Mouse (Mus musculus): Measurements from ENCODE around the gene Spink2.
"Not testable (repeated sequence)": the region's sequence is repeated elsewhere in the genome, so short reads cannot be mapped to it uniquely, and the experiment has no call there.

Gene Spink2

GRCm38 (mm10) chr5:77200695-77201094 lies 10.6 kb downstream of the Spink2 start:
- DNase-seq (ENCODE audit: low spot score in 2 of 2), result no peak

GRCm38 (mm10) chr5:77193951-77194350 lies 17.3 kb downstream of the Spink2 start:
- no peak for DNase-seq (ENCODE audit: low spot score in 2 of 2)

GRCm38 (mm10) chr5:77193266-77193665 lies 18.0 kb downstream of the Spink2 start:
- DNase-seq (ENCODE audit: low spot score in 2 of 2), result no peak

GRCm38 (mm10) chr5:77191631-77192030 lies 19.6 kb downstream of the Spink2 start:
- DNase-seq (ENCODE audit: low spot score in 2 of 2), result no peak

GRCm38 (mm10) chr5:77191106-77191505 lies 20.2 kb downstream of the Spink2 start:
- no peak for DNase-seq (ENCODE audit: low spot score in 2 of 2)

- DNase-seq (ENCODE audit: low spot score in 2 of 2), result no peak
These were observed 22.5 kb downstream of the Spink2 start for GRCm38 (mm10) chr5:77188738-77189137.

- DNase-seq (ENCODE audit: low spot score in 2 of 2), result no peak
These were observed 25.9 kb downstream of the Spink2 start for GRCm38 (mm10) chr5:77185351-77185750.

GRCm38 (mm10) chr5:77183876-77184275 lies 27.4 kb downstream of the Spink2 start:
- DNase-seq (ENCODE audit: low spot score in 2 of 2), result not testable (repeated sequence)

- DNase-seq (ENCODE audit: low spot score in 2 of 2), result no peak
These were observed 27.9 kb downstream of the Spink2 start for GRCm38 (mm10) chr5:77183338-77183737.

GRCm38 (mm10) chr5:77181508-77181907 lies 29.8 kb downstream of the Spink2 start:
- no peak for DNase-seq (ENCODE audit: low spot score in 2 of 2)

GRCm38 (mm10) chr5:77178976-77179375 lies 32.3 kb downstream of the Spink2 start:
- no peak for DNase-seq (ENCODE audit: low spot score in 2 of 2)

- no peak for DNase-seq (ENCODE audit: low spot score in 2 of 2)
These were observed 33.3 kb downstream of the Spink2 start for GRCm38 (mm10) chr5:77178008-77178407.

- no peak for DNase-seq (ENCODE audit: low spot score in 2 of 2)
These were observed 36.5 kb downstream of the Spink2 start for GRCm38 (mm10) chr5:77174779-77175178.

GRCm38 (mm10) chr5:77170593-77170992 lies 40.7 kb downstream of the Spink2 start:
- DNase-seq (ENCODE audit: low spot score in 2 of 2), result no peak

GRCm38 (mm10) chr5:77167306-77167945 lies 43.8 kb downstream of the Spink2 start:
- no peak for DNase-seq (ENCODE audit: low spot score in 2 of 2)

- DNase-seq (ENCODE audit: low spot score in 2 of 2), result no peak
These were observed 45.3 kb downstream of the Spink2 start for GRCm38 (mm10) chr5:77165703-77166625.

- DNase-seq (ENCODE audit: low spot score in 2 of 2), result no peak
These were observed 47.7 kb downstream of the Spink2 start for GRCm38 (mm10) chr5:77163597-77163996.

GRCm38 (mm10) chr5:77162566-77162965 lies 48.7 kb downstream of the Spink2 start:
- no peak for DNase-seq (ENCODE audit: low spot score in 2 of 2)

GRCm38 (mm10) chr5:77157777-77158540 lies 53.3 kb downstream of the Spink2 start:
- no peak for DNase-seq (ENCODE audit: low spot score in 2 of 2)

GRCm38 (mm10) chr5:77156938-77157337 lies 54.3 kb downstream of the Spink2 start:
- DNase-seq (ENCODE audit: low spot score in 2 of 2), result no peak

GRCm38 (mm10) chr5:77155526-77155925 lies 55.7 kb downstream of the Spink2 start:
- DNase-seq (ENCODE audit: low spot score in 2 of 2), result no peak
